Mouse (Mus musculus): Measurements from ENCODE around the gene En1. TPM values are rescaled to one million over a fixed set of nuclear protein-coding genes. Genes with fewer than 3 reads are reported as not detected.

En1 gene
- polyA plus RNA-seq, 1 experiment from 2014 or later = 2.7 TPM

- 5% methylated on average over 8 of the region's 8 CpGs for WGBS
- no peaks in the 10 kb centered on the region for H3K9me3 ChIP-seq (ENCODE audit: control insufficient read depth, low read length)
- DNase-seq (ENCODE audit: low spot score) (no peak), ATAC-seq (ENCODE audit: low FRiP score) (no peak)
- H3K4me3 ChIP-seq (replicated peaks; ENCODE audit: low read length) = peak overlapping the region; percentile 39
- H3K27me3 ChIP-seq (ENCODE audit: control insufficient read depth, insufficient read depth, low read length) = peaks cover 80% of the 10 kb centered on the region
- H3K9ac ChIP-seq = peak overlapping the region; percentile 65
- H3K27ac ChIP-seq = peak overlapping the region; percentile 81
- peak overlapping the region; percentile 56 for H3K4me2 ChIP-seq (replicated peaks)
- H3K36me3 ChIP-seq (replicated peaks; ENCODE audit: control insufficient read depth, insufficient read depth) = no peaks in the 10 kb centered on the region
- H3K4me1 ChIP-seq (replicated peaks; ENCODE audit: control insufficient read depth, insufficient read depth, low read length) = no peaks in the 10 kb centered on the region
Measured at GRCm38 (mm10) chr1:120605143-120605435, 2.9 kb downstream of the En1 start.

- ATAC-seq (ENCODE audit: low FRiP score) (no peak), DNase-seq (ENCODE audit: low spot score) (no peak)
- Histone ChIP-seq H3K9me3 (ENCODE audit: control insufficient read depth, low read length) (no peaks in the 10 kb centered on the region), H3K9ac (peak overlapping the region; percentile 65), H3K4me2 (replicated peaks) (peak overlapping the region; percentile 56), H3K27ac (peak overlapping the region; percentile 81), H3K27me3 (ENCODE audit: control insufficient read depth, insufficient read depth, low read length) (peaks cover 80% of the 10 kb centered on the region), H3K4me3 (replicated peaks; ENCODE audit: low read length) (peak overlapping the region; percentile 39), H3K4me1 (replicated peaks; ENCODE audit: control insufficient read depth, insufficient read depth, low read length) (no peaks in the 10 kb centered on the region), H3K36me3 (replicated peaks; ENCODE audit: control insufficient read depth, insufficient read depth) (no peaks in the 10 kb centered on the region)
- WGBS = 6% methylated on average over 6 of the region's 6 CpGs
Measured at GRCm38 (mm10) chr1:120605521-120606310, 3.5 kb downstream of the En1 start.

GRCm38 (mm10) chr1:120606641-120607575, 4.7 kb downstream of the En1 start:
- WGBS = under 1% methylated on average over 52 of the region's 52 CpGs
- H3K9ac ChIP-seq = peak overlapping the region; percentile 65

GRCm38 (mm10) chr1:120607576-120608400, 5.6 kb downstream of the En1 start:
- Histone ChIP-seq H3K4me1 (replicated peaks; ENCODE audit: control insufficient read depth, insufficient read depth, low read length) (no peaks in the 10 kb centered on the region), H3K9ac (peak overlapping the region; percentile 65; the same call in 1 of the 2 replicates), H3K36me3 (replicated peaks; ENCODE audit: control insufficient read depth, insufficient read depth) (no peaks in the 10 kb centered on the region), H3K27ac (no peak overlapping the region), H3K4me2 (replicated peaks) (peak overlapping the region; percentile 56), H3K4me3 (replicated peaks; ENCODE audit: low read length) (peak overlapping the region; percentile 39), H3K27me3 (ENCODE audit: control insufficient read depth, insufficient read depth, low read length) (peaks cover 84% of the 10 kb centered on the region), H3K9me3 (ENCODE audit: control insufficient read depth, low read length) (no peaks in the 10 kb centered on the region)
- ATAC-seq (ENCODE audit: low FRiP score) = no peak
- 3% methylated on average over 11 of the region's 11 CpGs for WGBS
- peak; percentile 46 for DNase-seq (ENCODE audit: low spot score)

More at GRCm38 (mm10) chr1:120606641-120607575, 4.7 kb downstream of the En1 start:
- Histone ChIP-seq H3K4me2 (replicated peaks) (peak overlapping the region; percentile 56), H3K4me1 (replicated peaks; ENCODE audit: control insufficient read depth, insufficient read depth, low read length) (no peaks in the 10 kb centered on the region), H3K36me3 (replicated peaks; ENCODE audit: control insufficient read depth, insufficient read depth) (no peaks in the 10 kb centered on the region), H3K9me3 (ENCODE audit: control insufficient read depth, low read length) (no peaks in the 10 kb centered on the region), H3K4me3 (replicated peaks; ENCODE audit: low read length) (peak overlapping the region; percentile 39), H3K27me3 (ENCODE audit: control insufficient read depth, insufficient read depth, low read length) (peaks cover 82% of the 10 kb centered on the region), H3K27ac (peak overlapping the region; percentile 81)
- DNase-seq (ENCODE audit: low spot score) (peak; percentile 52), ATAC-seq (ENCODE audit: low FRiP score) (no peak)

GRCm38 (mm10) chr1:120608461-120608860, 6.2 kb downstream of the En1 start:
- Histone ChIP-seq H3K27me3 (ENCODE audit: control insufficient read depth, insufficient read depth, low read length) (peaks cover 90% of the 10 kb centered on the region), H3K4me2 (replicated peaks) (peak overlapping the region; percentile 56), H3K27ac (no peak overlapping the region), H3K9me3 (ENCODE audit: control insufficient read depth, low read length) (no peaks in the 10 kb centered on the region), H3K36me3 (replicated peaks; ENCODE audit: control insufficient read depth, insufficient read depth) (no peaks in the 10 kb centered on the region), H3K9ac (peak overlapping the region; percentile 65; the same call in 1 of the 2 replicates), H3K4me3 (replicated peaks; ENCODE audit: low read length) (peak overlapping the region; percentile 39), H3K4me1 (replicated peaks; ENCODE audit: control insufficient read depth, insufficient read depth, low read length) (no peaks in the 10 kb centered on the region)
- DNase-seq (ENCODE audit: low spot score) = no peak
- ATAC-seq (ENCODE audit: low FRiP score) = no peak
- WGBS = 7% methylated on average over 3 of the region's 3 CpGs

GRCm38 (mm10) chr1:120609611-120610010, 7.4 kb downstream of the En1 start:
- no peak for ATAC-seq (ENCODE audit: low FRiP score)
- peak overlapping the region; percentile 39 for H3K4me3 ChIP-seq (replicated peaks; ENCODE audit: low read length)
- H3K27me3 ChIP-seq (ENCODE audit: control insufficient read depth, insufficient read depth, low read length) = peaks cover 95% of the 10 kb centered on the region
- H3K27ac ChIP-seq = no peak overlapping the region
- H3K4me1 ChIP-seq (replicated peaks; ENCODE audit: control insufficient read depth, insufficient read depth, low read length) = no peaks in the 10 kb centered on the region
- no peak for DNase-seq (ENCODE audit: low spot score)
- H3K9ac ChIP-seq = peak overlapping the region; percentile 24; the same call in 1 of the 2 replicates
- 3% methylated on average over 6 of the region's 6 CpGs for WGBS
- H3K4me2 ChIP-seq (replicated peaks) = peak overlapping the region; percentile 56
- H3K36me3 ChIP-seq (replicated peaks; ENCODE audit: control insufficient read depth, insufficient read depth) = no peaks in the 10 kb centered on the region
- no peaks in the 10 kb centered on the region for H3K9me3 ChIP-seq (ENCODE audit: control insufficient read depth, low read length)

- no peaks in the 10 kb centered on the region for H3K4me1 ChIP-seq (replicated peaks; ENCODE audit: control insufficient read depth, insufficient read depth, low read length)
- peaks cover 98% of the 10 kb centered on the region for H3K27me3 ChIP-seq (ENCODE audit: control insufficient read depth, insufficient read depth, low read length)
- H3K9ac ChIP-seq = no peak overlapping the region
- 3% methylated on average over 32 of the region's 32 CpGs for WGBS
- ATAC-seq (ENCODE audit: low FRiP score) (no peak), DNase-seq (ENCODE audit: low spot score) (no peak)
- peak overlapping the region; percentile 11 for H3K4me2 ChIP-seq (replicated peaks)
- no peaks in the 10 kb centered on the region for H3K36me3 ChIP-seq (replicated peaks; ENCODE audit: control insufficient read depth, insufficient read depth)
- peak overlapping the region; percentile 3; the same call in 1 of the 2 replicates for H3K4me3 ChIP-seq (replicated peaks; ENCODE audit: low read length)
- H3K9me3 ChIP-seq (ENCODE audit: control insufficient read depth, low read length) = no peaks in the 10 kb centered on the region
- H3K27ac ChIP-seq = no peak overlapping the region
Measured at GRCm38 (mm10) chr1:120613461-120614306, 11.5 kb downstream of the En1 start.
